Mouse (Mus musculus) regulatory T cell (primary cell): ENCODE data around the gene Gm20671.
"Not testable (repeated sequence)": the region's sequence is repeated elsewhere in the genome, so short reads cannot be mapped to it uniquely, and the experiment has no call there.

Source experiments
- in situ Hi-C: fragments of 300-600 bp; cut with MboI, MseI; formaldehyde crosslinking; loops from one replicate; pipeline ENCODE4 v1.15.1; 2025; ENCODE audit warnings: high pct_unique_total_duplicates

The Gm20671 gene

GRCm38 (mm10) chr5:32827009-32827408, at the start of gene Gm20671:
Gene Gm20671 (minus strand): TSS chr5:32827109.
- in situ Hi-C loops, result loop anchor here (25.0 kb wide), 1 partner anchor 810 kb away; the partner anchor contains the start of genes Fam53a and Gm9903

DNA sequence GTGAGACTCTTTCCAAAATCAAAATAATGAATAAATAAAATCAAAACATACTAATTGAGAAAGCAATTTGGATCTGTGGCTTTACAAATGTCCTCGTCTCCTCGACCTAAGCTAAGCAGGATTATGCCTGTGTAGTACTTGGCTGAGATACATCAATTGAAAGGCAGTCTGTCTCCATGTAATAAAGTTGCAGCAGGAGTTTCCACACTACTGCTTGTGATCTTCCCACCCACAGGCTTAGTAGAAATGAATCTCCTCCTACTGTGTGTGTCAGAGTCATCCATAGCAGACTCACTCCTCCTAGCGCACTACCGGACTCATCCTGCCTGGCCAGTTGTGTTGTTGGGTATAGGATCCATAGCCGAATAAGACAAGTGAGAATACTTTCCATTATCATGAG, 45.4 kb upstream of the Gm20671 start:
- in situ Hi-C loops, result no loop called here

- in situ Hi-C loops, result no loop called here
These were observed 42.6 kb upstream of the Gm20671 start for GRCm38 (mm10) chr5:32869389-32870024.

DNA sequence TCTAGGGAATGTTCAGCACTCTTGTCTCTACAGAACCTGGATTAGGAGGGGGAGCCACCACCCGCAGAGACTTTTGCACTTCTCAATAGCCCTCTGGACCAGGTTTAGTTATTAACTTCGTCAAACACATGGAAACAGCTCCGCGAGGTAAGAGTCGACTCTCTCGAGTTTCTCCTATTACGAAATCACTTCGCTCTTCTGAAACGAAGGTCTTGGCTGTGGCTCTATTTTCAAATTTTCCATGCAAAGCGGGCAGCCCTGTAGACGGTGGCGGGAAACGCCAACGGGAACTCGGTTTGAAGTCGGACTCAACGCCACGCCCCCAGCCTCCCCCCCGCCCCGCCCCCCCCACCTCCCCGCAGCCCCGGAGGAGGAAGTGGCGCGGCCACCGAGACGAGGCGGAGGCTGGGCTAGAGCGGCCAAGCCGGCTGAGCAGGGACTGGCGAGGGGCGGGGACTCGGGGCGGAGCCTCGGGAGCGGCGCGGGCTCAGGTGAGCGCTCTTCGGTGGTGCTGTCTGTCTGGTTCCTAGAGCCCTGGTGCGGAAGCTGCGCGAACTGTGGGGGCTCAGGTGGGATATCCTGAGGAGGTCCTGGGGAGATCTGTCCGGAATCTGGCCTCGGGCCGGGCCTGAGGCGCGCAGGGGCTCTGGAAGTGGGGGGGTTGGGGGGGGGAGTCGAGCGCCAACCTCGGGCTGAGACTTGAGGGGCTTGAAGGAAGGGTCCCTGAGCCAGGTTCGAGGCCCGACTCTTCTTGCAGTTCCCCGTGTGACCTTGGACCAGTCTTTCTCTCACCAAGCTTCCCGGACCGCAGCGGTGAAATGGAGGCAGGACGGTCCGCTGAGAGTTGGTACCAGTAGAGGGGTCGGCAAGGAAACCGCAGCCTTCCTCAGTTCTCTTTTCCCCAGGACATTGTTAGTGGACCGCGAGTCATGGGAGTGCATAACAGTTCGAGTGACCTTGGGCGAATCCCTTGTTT, 36.6 kb upstream of the Gm20671 start, which contains the start of gene Depdc5:
Depdc5 (plus strand) TSS at position 449 of the 976 bp plus-strand sequence.
- in situ Hi-C loops, result no loop called here

DNA sequence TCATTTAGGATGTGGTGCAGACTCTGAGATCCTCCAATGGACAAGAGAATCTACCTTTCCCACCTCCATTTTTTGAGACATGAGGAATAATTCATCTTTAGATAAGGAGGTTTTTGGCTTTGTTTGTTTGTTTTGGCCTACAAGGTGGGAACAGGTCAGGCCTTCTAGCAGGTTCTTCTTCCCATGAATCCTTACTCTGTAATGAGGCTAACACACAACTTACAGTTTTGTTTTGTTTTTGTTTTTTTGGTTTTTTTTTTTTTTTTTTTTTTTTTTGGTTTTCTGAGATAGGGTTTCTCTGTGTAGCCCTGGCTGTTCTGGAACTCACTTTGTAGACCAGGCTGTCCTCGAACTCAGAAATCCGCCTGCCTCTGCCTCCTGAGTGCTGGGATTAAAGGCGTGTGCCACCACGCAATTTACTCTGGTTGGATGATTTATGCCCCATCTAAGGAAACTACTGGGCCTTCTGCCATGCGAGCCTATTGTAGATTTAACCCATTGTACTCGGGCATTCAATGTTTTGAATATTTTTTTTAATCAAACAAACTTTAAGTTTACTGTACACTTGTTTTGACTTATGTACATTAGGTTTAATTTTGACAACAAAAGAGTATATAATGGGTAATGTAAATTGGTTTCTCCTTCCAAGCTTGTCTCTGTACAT, 35.7 kb upstream of the Gm20671 start:
- in situ Hi-C loops, result no loop called here

GRCm38 (mm10) chr5:32861082-32861481, 34.2 kb upstream of the Gm20671 start:
- in situ Hi-C loops, result no loop called here

- in situ Hi-C loops, result no loop called here
These were observed 30.9 kb upstream of the Gm20671 start for GRCm38 (mm10) chr5:32857781-32858220.

- in situ Hi-C loops, result not testable (repeated sequence)
These were observed 28.4 kb upstream of the Gm20671 start for GRCm38 (mm10) chr5:32855274-32855673.

DNA sequence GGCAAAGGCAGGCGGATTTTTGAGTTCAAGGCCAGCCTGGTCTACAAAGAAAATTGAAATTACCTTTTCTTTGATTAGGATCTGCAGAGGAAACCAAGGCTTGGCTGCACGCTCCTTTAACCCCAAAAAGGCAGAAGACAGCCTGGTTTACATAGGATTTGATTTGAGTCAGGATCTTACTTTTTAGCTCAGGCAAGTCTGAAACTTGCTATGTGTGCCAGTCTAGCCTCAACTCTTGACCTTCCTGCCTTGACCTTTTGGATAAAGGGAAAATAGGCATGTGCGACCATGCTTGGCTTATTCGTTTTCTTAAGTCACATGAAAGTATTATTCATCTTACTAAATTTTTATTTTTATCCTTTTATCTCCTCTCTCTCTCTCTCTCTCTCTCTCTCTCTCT, 27.9 kb upstream of the Gm20671 start:
- in situ Hi-C loops, result no loop called here

GRCm38 (mm10) chr5:32853731-32854507, 27.0 kb upstream of the Gm20671 start, which contains the start of gene Prr14l:
Gene Prr14l (minus strand): TSS chr5:32854256.
- in situ Hi-C loops, result no loop called here

- in situ Hi-C loops, result no loop called here
These were observed 25.1 kb upstream of the Gm20671 start for GRCm38 (mm10) chr5:32852026-32852425.

DNA sequence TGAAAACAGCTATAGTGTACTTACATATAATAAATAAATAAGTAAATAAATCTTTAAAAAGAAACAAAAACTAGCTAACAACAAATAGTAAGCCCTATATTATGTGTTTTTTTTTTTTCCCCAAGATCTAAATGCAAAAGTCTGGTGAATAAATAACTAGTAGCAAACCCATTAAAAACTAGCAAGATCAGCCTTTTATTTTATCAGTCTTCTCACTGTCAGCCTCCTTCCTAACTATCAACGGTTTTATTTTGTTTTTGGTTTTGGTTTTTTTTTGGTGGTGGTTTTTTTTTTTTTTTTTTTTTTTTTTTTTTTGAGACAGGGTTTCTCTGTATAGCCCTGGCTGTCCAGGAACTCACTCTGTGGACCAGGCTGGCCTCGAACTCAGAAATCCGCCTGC, 22.7 kb upstream of the Gm20671 start:
- in situ Hi-C loops, result loop anchor here (25.0 kb wide), 1 partner anchor 788 kb away; the partner anchor contains the start of genes Fam53a and Gm9903

DNA sequence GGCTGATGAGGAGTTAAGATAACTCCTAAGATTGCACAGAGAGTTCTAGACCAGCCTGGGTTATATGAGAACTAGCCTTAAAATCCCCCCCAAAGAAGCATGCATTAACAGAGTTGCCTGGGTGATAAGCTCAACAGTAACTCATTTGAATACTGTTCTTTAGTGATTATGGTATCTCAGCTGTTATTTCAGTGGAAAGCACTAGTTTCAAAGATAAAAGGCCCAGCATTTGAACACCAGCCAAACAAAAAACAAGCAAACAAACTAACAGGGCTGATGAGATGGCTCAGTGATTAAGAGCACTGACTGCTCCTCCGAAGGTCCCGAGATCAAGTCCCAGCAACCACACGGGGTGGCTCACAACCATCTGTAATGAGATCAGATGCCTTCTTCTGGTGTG, 22.3 kb upstream of the Gm20671 start:
- in situ Hi-C loops, result loop anchor here (25.0 kb wide), 1 partner anchor 788 kb away; the partner anchor contains the start of genes Fam53a and Gm9903

GRCm38 (mm10) chr5:32840029-32840428, 13.1 kb upstream of the Gm20671 start:
- in situ Hi-C loops, result loop anchor here (5.0 to 25.0 kb wide), 2 partner anchors 33 to 797 kb away; partner anchors contain the start of genes Fam53a and Gm9903

GRCm38 (mm10) chr5:32836976-32837375, 10.1 kb upstream of the Gm20671 start:
- in situ Hi-C loops, result loop anchor here (25.0 kb wide), 1 partner anchor 800 kb away; the partner anchor contains the start of genes Fam53a and Gm9903

DNA sequence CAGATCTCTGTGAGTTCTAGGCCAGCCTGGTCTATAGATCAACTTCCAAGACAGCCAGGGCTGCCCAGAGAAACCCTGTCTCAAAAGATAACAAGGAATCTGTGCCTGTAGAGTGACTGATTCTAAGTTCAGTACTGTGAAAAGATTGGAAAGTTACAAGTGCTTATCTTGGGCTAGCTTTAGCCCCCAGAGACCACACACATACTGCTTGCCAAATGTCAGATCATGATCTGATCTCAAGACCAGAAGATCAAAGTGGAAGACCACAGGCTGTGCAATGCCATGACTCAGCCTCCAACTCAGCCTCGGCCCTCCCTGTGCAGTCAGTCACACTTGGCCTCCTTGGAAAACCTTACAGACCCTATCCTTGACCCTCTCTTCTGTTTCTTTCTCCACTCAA, 7.6 kb upstream of the Gm20671 start:
- in situ Hi-C loops, result loop anchor here (25.0 kb wide), 1 partner anchor 803 kb away; the partner anchor contains the start of genes Fam53a and Gm9903

GRCm38 (mm10) chr5:32830054-32830453, 3.1 kb upstream of the Gm20671 start:
- in situ Hi-C loops, result loop anchor here (25.0 kb wide), 1 partner anchor 807 kb away; the partner anchor contains the start of genes Fam53a and Gm9903

GRCm38 (mm10) chr5:32828766-32829165, 1.9 kb upstream of the Gm20671 start:
- in situ Hi-C loops, result loop anchor here (25.0 kb wide), 1 partner anchor 809 kb away; the partner anchor contains the start of genes Fam53a and Gm9903

- in situ Hi-C loops, result no loop called here
These were observed 6.4 kb downstream of the Gm20671 start for GRCm38 (mm10) chr5:32820471-32820870.

GRCm38 (mm10) chr5:32815396-32815795, 11.5 kb downstream of the Gm20671 start:
- in situ Hi-C loops, result loop anchor here (5.0 kb wide), 1 partner anchor 72 kb away; no protein-coding TSS in a partner anchor
